Mouse (Mus musculus): ENCODE results near the gene Car4.
A peak's percentile ranks its signal among the peaks of the same experiment; 100 is the strongest.

The Car4 gene

DNA sequence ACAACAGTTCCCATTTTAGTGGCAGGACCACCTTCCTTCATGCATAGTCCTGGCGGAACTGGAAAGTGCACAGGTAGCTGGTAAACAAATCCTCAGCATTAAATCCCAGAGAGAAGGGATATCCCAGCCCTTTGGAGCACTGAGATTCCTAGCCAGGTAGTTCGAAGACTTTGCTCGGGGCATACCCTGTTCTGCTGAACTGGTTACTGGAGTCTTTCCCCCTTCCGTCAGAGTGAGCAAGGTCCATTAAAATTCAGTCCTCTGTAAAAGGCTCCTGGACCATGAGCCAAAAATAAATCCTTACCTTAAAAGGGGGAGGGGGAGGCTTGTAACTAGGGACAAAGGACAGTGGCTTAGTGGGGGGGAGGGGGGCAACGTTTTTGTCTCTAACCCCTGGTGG is 1.6 kb downstream of the Car4 start:
- DNase-seq = peak; percentile 31

GRCm38 (mm10) chr11:84959701-84960181 is 2.2 kb downstream of the Car4 start:
- peak; percentile 82 for DNase-seq

DNA sequence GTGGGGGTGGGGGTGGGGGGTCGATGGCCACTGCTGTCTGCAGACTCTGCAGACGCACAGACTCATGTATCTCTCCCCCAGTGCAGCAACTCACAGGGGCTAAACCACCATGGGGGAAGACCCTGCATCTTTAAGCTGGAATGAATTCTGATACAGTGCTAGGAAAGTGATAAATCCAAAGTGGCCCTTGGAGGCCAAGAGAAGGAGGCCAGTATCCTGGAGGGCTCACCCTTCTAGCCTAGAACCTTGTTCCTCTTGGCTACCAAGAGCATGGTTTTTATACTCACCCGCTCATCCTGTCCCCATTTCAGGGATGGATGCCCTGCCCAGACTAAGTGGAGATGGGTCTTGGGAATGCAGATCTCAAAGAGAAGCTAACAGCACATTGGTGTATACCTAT is 2.7 kb downstream of the Car4 start:
- DNase-seq = peak; percentile 54

GRCm38 (mm10) chr11:84960780-84961179 is 3.2 kb downstream of the Car4 start:
- DNase-seq = peak; percentile 94

- peak; percentile 43 for DNase-seq
Observed at GRCm38 (mm10) chr11:84961571-84961970, 4.0 kb downstream of the Car4 start.

- DNase-seq = no peak
Observed at GRCm38 (mm10) chr11:84962536-84962935, 5.0 kb downstream of the Car4 start.

DNA sequence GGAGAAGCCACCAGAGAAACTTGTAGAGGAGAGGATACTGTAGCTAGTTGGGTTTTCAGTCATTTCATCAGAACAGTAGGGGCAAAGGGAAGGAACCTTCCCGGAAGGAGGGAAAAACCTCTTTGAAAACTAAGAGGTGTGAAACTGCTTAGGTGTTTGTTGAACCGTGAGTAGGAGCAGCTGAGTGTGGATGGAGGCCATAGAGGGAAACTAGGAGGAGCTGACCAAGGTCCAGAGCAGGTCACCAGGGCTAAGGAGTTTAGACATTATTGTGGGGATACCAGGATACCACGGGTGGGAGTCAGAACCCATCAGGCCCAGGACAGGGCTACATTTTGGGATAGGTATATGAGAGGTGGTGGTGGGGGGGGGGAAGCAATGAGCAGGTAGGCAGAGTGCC is 6.0 kb downstream of the Car4 start:
- DNase-seq = no peak

DNA sequence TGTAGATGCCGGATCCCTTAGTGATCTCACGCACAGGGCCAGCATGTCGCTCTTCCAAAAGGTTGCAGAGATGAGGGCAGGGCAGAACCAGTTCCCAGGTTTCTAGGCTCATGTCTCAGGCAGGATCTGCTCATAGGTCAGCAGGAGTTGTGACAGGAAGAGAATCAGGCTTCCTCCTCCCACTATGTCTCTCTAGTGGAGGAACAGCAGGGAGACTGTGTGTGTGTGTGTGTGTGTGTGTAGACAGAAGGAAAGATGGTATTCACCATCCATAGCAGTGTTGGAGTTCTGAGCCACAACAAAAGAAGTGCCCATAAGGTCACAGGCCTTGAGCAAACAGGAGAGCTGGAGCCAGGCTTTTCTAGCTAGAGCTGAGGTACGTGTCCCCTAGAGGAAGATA is 9.1 kb downstream of the Car4 start:
- no peak for DNase-seq

GRCm38 (mm10) chr11:84967113-84967512 is 9.5 kb downstream of the Car4 start:
- no peak for DNase-seq

GRCm38 (mm10) chr11:84968309-84968708 is 10.7 kb downstream of the Car4 start:
- peak; percentile 28 for DNase-seq

GRCm38 (mm10) chr11:84968775-84969174 is 11.2 kb downstream of the Car4 start:
- peak; percentile 53 for DNase-seq

DNA sequence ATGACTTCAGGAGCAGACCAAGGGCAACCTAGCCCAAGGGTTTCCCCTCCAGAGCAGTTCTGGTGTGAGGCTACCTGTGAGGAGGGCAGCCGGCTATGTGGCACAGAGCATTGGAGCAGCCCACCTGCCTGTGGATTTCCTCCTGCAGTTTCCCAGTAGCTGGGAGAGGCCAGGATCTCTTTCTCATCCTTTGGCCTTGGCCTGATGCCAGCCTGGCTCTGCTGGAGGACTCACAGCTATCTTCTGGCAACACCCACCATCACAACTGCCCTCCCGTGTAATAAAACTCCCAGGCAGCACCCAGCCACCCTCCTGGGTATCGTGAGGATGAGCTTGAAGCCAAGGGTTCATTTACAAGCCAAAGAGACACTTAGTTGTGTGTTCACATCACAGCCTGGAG is 14.5 kb downstream of the Car4 start:
- DNase-seq = peak; percentile 47

- DNase-seq = no peak
Observed at GRCm38 (mm10) chr11:84973661-84974060, 16.1 kb downstream of the Car4 start.

GRCm38 (mm10) chr11:84974582-84974981 is 17.0 kb downstream of the Car4 start:
- DNase-seq = no peak

- no peak for DNase-seq
Observed at GRCm38 (mm10) chr11:84976706-84977105, 19.1 kb downstream of the Car4 start.

GRCm38 (mm10) chr11:84977385-84977952 is 19.9 kb downstream of the Car4 start:
- no peak for DNase-seq

DNA sequence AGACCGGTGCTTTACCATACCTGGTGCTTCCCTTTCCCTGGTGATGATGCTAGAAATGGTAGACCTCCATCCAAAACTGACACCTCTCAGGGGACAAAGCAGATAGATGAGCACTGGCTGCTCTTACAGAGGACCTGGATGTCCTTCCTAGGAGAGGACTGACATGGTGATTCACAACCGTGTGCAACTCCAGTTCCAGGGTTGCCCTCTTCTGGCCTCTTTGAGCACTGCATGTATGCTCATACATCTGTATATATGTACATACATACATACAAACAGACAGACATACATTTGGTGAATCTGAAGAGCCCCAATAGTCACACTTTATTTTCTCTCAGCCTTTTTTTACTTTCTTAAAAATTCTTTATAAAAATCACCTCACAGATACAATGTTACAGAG is 20.5 kb downstream of the Car4 start:
- DNase-seq = no peak

DNA sequence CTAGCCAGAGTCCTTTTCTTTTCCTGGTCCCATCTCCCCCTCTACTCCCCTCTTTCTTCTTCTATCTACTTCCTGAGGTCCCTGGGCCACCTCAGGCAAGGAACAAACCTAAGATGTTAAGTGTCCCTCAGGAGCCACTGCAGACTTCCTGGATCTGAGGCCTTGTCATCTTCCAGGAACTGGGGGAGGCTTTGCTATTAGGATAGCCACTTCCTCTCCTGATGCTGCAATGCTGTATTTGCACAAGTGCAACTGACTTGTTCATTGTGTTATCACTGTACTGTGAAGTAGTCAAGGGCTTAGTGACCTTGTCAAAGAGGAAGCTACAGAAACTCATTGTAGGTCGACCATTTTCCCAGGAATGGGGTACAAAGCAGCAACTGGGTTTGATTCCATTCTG is 21.8 kb downstream of the Car4 start:
- no peak for DNase-seq

DNA sequence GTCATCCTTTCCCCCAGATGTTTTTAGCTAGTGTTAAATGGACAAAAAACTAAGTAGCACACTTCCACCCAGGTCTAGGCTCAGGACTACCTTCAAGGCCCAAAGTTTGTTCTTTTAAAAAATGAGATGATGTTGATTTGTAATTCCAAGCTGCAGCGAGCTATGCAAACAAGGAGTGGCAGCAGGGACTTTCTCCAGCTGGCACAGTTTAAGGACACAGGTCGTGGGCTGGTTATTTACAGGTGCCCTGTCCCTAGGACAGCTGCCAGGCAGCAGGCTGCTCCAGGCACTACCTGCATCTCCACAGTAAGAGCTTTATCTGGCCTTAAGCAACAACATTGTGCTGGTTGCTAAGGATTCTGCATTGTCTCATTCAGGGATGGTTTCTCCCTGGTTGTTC is 23.1 kb downstream of the Car4 start:
- DNase-seq = no peak

DNA sequence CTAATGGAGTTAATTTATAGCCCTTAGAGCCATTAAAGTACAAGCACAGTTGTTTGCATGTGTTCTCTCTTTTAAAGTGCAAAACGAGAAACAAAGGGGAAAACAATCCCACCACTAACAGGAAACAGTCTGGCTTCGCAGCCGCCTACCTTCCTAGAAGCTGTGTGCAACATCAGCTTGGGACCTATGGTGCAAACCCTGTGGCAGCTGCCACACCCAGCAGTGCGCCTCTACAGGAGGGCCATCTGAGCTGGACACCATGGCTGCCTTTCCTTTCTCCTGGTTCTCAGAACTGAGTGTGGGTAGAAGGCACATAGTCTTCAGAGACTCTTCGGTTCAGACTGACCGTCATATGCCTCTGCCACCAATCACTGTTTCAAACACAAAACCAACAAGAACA is 27.8 kb downstream of the Car4 start:
- no peak for DNase-seq

DNA sequence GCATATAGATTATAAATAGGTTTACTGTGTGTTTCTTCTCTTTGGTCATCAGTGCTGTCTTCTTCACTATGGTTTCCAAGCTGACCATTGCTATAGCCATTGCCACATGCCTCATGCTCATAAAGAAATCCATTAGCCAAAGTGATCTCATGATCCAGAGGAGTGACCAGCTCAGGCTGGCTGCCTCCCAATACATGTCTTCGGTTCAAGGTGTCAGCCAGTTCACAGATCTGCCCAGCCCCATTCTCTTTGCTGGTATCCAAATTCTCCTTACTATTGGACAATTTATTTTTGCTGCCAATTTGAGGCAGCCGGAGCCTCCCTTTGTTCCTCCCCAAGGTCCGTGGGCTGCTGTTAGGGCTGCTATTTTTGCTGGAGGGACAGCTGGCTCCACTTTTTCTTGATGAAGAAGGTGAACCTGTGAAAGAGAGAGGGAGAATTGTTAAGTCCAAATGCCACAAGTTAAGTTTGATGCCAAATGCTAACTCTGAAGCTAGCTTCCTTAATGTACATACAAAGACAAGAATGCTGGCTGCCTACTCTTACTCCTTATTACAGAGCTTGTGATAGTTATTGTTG is 30.8 kb downstream of the Car4 start:
- no peak for DNase-seq

- no peak for DNase-seq
Observed at GRCm38 (mm10) chr11:84992996-84993395, 35.4 kb downstream of the Car4 start.

DNA sequence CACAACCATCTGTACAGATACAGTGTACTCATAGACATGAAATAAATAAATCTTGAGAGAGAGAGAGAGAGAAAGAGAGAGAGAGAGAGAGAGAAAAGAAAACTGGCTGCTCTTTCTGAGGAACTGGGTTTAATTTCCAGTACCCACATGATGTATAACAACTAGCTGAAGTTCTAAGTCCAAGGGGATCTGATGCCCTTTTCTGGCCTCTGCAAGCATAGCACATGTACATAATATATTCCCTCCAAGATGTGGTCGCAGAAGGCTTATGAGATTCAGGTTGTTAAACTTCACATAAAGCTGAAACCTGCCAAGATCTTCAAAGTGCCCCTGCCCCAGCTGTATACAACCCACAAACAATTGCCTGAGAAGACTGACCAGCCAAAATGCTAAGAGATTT is 37.7 kb downstream of the Car4 start:
- DNase-seq = no peak

DNA sequence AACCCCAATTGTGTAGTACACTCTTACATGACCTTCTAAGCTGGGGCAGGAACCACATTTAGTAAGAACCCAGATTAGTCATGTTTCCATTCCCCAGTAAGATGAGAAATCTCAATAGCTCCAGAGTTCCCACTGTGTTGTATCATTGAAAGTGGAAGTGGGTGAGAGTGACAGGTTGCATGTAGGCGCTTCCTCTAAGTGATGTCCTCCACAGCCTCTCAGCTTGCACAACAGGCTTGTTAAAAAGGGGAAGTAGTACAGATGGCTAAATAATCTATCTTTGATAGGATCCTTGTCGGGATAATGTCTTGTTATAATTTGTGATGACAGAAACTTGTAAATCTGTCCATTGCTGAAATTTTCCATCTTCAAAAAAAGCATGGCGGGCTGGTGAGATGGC is 46.0 kb downstream of the Car4 start:
- DNase-seq = no peak

- no peak for DNase-seq
Observed at GRCm38 (mm10) chr11:85013121-85013520, 55.5 kb downstream of the Car4 start.

Data from cerebellum, adult 11-12 months (tissue).